Mouse (Mus musculus) E14TG2a.4 (cell line): Measurements from ENCODE around the gene Vps33b.

Experiments
- CTCF ChIP-seq: conservative IDR thresholded peaks from 2 replicates; pipeline ENCODE4 v1.5.1; 2014; ENCODE audit warnings: low read length
- NANOG ChIP-seq: IDR thresholded peaks from 2 replicates; pipeline ENCODE4 v1.6.1; 2014; ENCODE audit warnings: borderline replicate concordance, low read length, mixed read lengths
- POU5F1 ChIP-seq: IDR thresholded peaks from 2 replicates; pipeline ENCODE4 v1.6.1; 2014; ENCODE audit warnings: low read length, borderline replicate concordance

- no peak for TF ChIP-seq NANOG
- no peak; the same call in 1 of the 2 replicates for TF ChIP-seq CTCF
- TF ChIP-seq POU5F1, result no peak
Observed at GRCm38 (mm10) chr7:80307766-80308165, 38.3 kb downstream of the Vps33b start.
